Comparison of ENCODE assay signal across 10 mouse cellular contexts in genomic region chr11:52764894-52765677, GRCm38 (mm10). TPM values are rescaled to one million over a fixed set of nuclear protein-coding genes. Genes with fewer than 3 reads are reported as not detected.
DNase-seq lines count a peak whose midpoint lies in the region; ATAC-seq lines count a peak whose summit lies in the region.
"Had no signal": no experiment of that assay in that cellular context is flagged by ENCODE, and none has a peak within 500 bp of the region (broad histone marks: within the 10 kb centered on the region; RNA-seq: fewer than 3 reads in every experiment).

No protein-coding gene starts in this region.

- peak overlapping the region; percentile 93 for H3K4me2 ChIP-seq in hindbrain, embryonic 16.5 days (ENCODE audit: low read length)
- peak overlapping the region; percentile 99 for H3K4me2 ChIP-seq in midbrain, embryonic 11.5 days

- H3K36me3 ChIP-seq in hindbrain, embryonic 16.5 days (ENCODE audit: control insufficient read depth, insufficient read depth, low read length), result no peaks in the 10 kb centered on the region
- H3K36me3 ChIP-seq in midbrain, embryonic 11.5 days (ENCODE audit: control insufficient read depth, insufficient read depth, low read length), result no peaks in the 10 kb centered on the region

- DNase-seq in embryo, embryonic 11 days, result peak; percentile 33
- DNase-seq in embryo, embryonic 9.5 days (ENCODE audit: extremely low spot score), result no peak
- peak; percentile 11 for DNase-seq in thymus, postnatal 0 days (ENCODE audit: low spot score)
- DNase-seq in thymus, postnatal 36 days, result no peak
- peak; percentile 95 for DNase-seq in midbrain, embryonic 11.5 days (ENCODE audit: low spot score, missing footprints)
- DNase-seq in thymus, postnatal 10 days (ENCODE audit: low spot score in 2 of 2), result peak; percentile 5 to 21
- no peak for DNase-seq in adrenal gland, adult 2 months

- under 1% methylated on average over 49 of the region's 53 CpGs for WGBS in hindbrain, embryonic 16.5 days
- 1% methylated on average over 53 of the region's 53 CpGs for WGBS in midbrain, embryonic 11.5 days

- H3K9ac ChIP-seq in hindbrain, embryonic 16.5 days (ENCODE audit: low read depth, low read length), result peak overlapping the region; percentile 78
- peak overlapping the region; percentile 52 for H3K9ac ChIP-seq in midbrain, embryonic 11.5 days (ENCODE audit: low read length)

- H3K9me3 ChIP-seq in hindbrain, embryonic 16.5 days (ENCODE audit: control insufficient read depth, low read length), result no peaks in the 10 kb centered on the region
- H3K9me3 ChIP-seq in midbrain, embryonic 11.5 days (ENCODE audit: control insufficient read depth, low read length), result no peaks in the 10 kb centered on the region

- H3K4me1 ChIP-seq in hindbrain, embryonic 16.5 days (ENCODE audit: control insufficient read depth, insufficient read depth, low read depth, low read length), result peaks cover 12% of the 10 kb centered on the region
- H3K4me1 ChIP-seq in midbrain, embryonic 11.5 days (ENCODE audit: control insufficient read depth, insufficient read depth, low read length), result peaks cover 14% of the 10 kb centered on the region

- peak overlapping the region; percentile 73 for H3K4me3 ChIP-seq in hindbrain, embryonic 16.5 days (ENCODE audit: low read length)
- peak overlapping the region; percentile 50 for H3K4me3 ChIP-seq in midbrain, embryonic 11.5 days (ENCODE audit: low read depth, low read length)

- peak; percentile 51 for ATAC-seq in hindbrain, embryonic 16.5 days
- peak; percentile 11; the same call in 1 of the 2 replicates for ATAC-seq in midbrain, embryonic 11.5 days (ENCODE audit: low FRiP score)

- no peak overlapping the region; the same call in 1 of the 2 replicates for H3K27ac ChIP-seq in hindbrain, embryonic 16.5 days (ENCODE audit: low read depth, low read length)
- H3K27ac ChIP-seq in midbrain, embryonic 11.5 days (ENCODE audit: low read depth, low read length), result no peak overlapping the region

- H3K27me3 ChIP-seq in hindbrain, embryonic 16.5 days (replicated peaks; ENCODE audit: control insufficient read depth, insufficient read depth, low read length), result peaks cover 11% of the 10 kb centered on the region
- peaks cover 40% of the 10 kb centered on the region for H3K27me3 ChIP-seq in midbrain, embryonic 11.5 days (ENCODE audit: control insufficient read depth, insufficient read depth, low read length)

RNA-seq across cellular contexts. Expression of gene Fstl4, which starts 0.7 kb away (rescaled TPM):
- polyA plus RNA-seq in thymus, postnatal 0 days (2015; fragmentation: Nextera tagmentation; extraction: Ambion mirVana), result 1.2 and 1.9 TPM in 2 replicates
- polyA plus RNA-seq in hindbrain, embryonic 16.5 days (2015; fragmentation: Nextera tagmentation; extraction: Ambion mirVana), result 14.1 and 14.2 TPM in 2 replicates
- 0.64 and 0.90 TPM in 2 replicates for polyA plus RNA-seq in midbrain, embryonic 11.5 days (2014; fragmentation: Nextera tagmentation; extraction: Ambion mirVana)
- 1 to 10 TPM in 1 of 2 experiments, under 1 TPM in 1; 0.79 to 1.1 TPM for total RNA-seq in adrenal gland, adult 2 months (2021)
- 0.57 and 0.61 TPM in 2 replicates for polyA plus RNA-seq in adrenal gland, adult 2 months (2012; rRNA removed)
- total RNA-seq: CH12.LX; neutrophil, adult 5-6 weeks had no signal

Comparison
In these comparisons a context has a peak if more than half of its experiments do, and no peak if none do; other contexts are left out.
1. DNase-seq: peak in embryo, embryonic 11 days (single experiment), thymus, postnatal 0 days (single experiment), midbrain, embryonic 11.5 days (single experiment) and thymus, postnatal 10 days (2 of 2); none in embryo, embryonic 9.5 days (single experiment), thymus, postnatal 36 days (0 of 2) and adrenal gland, adult 2 months (single experiment).